Mouse (Mus musculus) midbrain, embryonic 12.5 days (tissue): ENCODE data around the gene Tctn1. TPM values are rescaled to one million over a fixed set of nuclear protein-coding genes. Genes with fewer than 3 reads are reported as not detected.

Source experiments
- ATAC-seq: fragments of 200-750 bp; cut with Nextera tagmentation; 2 replicates; pipeline ENCODE4 v1.8.0; 2017; ENCODE audit warnings: low read depth, moderate TSS enrichment, moderate library complexity; ENCODE audit not compliant: low FRiP score
- H3K27ac ChIP-seq: fragments of 300-500 bp; sonication (generic); replicated peaks from 2 replicates; pipeline ENCODE4 v1.5.1; 2016; ENCODE audit warnings: mild to moderate bottlenecking
- H3K27me3 ChIP-seq: fragments of 300-500 bp; sonication (generic); 2 replicates; pipeline ENCODE4 v1.6.1; 2016; ENCODE audit warnings: mild to moderate bottlenecking
- H3K36me3 ChIP-seq: fragments of 300-500 bp; sonication (generic); 2 replicates; pipeline ENCODE4 v1.6.1; 2016
- H3K4me1 ChIP-seq: fragments of 300-500 bp; sonication (generic); 2 replicates; pipeline ENCODE4 v1.6.1; 2016
- H3K4me2 ChIP-seq: fragments of 300-500 bp; sonication (generic); replicated peaks from 2 replicates; pipeline ENCODE4 v1.6.1; 2016; ENCODE audit warnings: mild to moderate bottlenecking, moderate library complexity
- H3K4me3 ChIP-seq: fragments of 300-500 bp; sonication (generic); 2 replicates; pipeline ENCODE4 v1.5.1; 2016; ENCODE audit warnings: mild to moderate bottlenecking
- H3K9ac ChIP-seq: fragments of 300-500 bp; sonication (generic); replicated peaks from 2 replicates; pipeline ENCODE4 v1.6.1; 2016; ENCODE audit warnings: mild to moderate bottlenecking, moderate library complexity
- H3K9me3 ChIP-seq: fragments of 300-500 bp; sonication (generic); 2 replicates; pipeline ENCODE4 v1.6.1; 2016; ENCODE audit warnings: mild to moderate bottlenecking
- WGBS: fragments of 180-500 bp; shearing (Covaris S2); methylation state at CpG from one replicate; pipeline ENCODE4 v1.1.7; 2016; 5-methylcytosine and 5-hydroxymethylcytosine counted together
- polyA plus RNA-seq: library from polyadenylated mRNA; unstranded; fragments of >200 nt; fragmentation: Nextera tagmentation; extraction: Ambion mirVana; gene quantifications from 2 replicates; pipeline ENCODE4 v1.2.1, GENCODE M21; 2016

Gene Tctn1
- 7.2 and 8.1 TPM in 2 replicates for polyA plus RNA-seq

- 2% methylated on average over 49 of the region's 49 CpGs for WGBS
- peak within 1 kb of the TSS; percentile 78 for H3K4me2 ChIP-seq
- peak within 1 kb of the TSS; percentile 86 for H3K9ac ChIP-seq
- peak within 1 kb of the TSS; percentile 85 for H3K4me3 ChIP-seq
- peaks cover 27% of the 10 kb centered on the region for H3K4me1 ChIP-seq
- H3K27me3 ChIP-seq, result no peaks in the 10 kb centered on the region
- H3K36me3 ChIP-seq, result peaks cover 10% of the 10 kb centered on the region
- peak within 1 kb of the TSS; percentile 67 for H3K27ac ChIP-seq
- no peaks in the 10 kb centered on the region for H3K9me3 ChIP-seq
- peak; percentile 96 for ATAC-seq
These were observed at the start of gene Tctn1 for GRCm38 (mm10) chr5:122263933-122264905. Tctn1 (minus strand) TSS chr5:122264460.

GRCm38 (mm10) chr5:122312942-122313684 is 48.9 kb upstream of the Tctn1 start:
- ATAC-seq, result no peak
- 91% methylated on average over 17 of the region's 17 CpGs for WGBS
- H3K4me2 ChIP-seq, result no peak overlapping the region
- no peaks in the 10 kb centered on the region for H3K27me3 ChIP-seq
- no peak overlapping the region for H3K4me3 ChIP-seq
- no peaks in the 10 kb centered on the region for H3K4me1 ChIP-seq
- H3K9me3 ChIP-seq, result no peaks in the 10 kb centered on the region
- H3K9ac ChIP-seq, result no peak overlapping the region
- no peak overlapping the region for H3K27ac ChIP-seq
- peaks cover 44% of the 10 kb centered on the region for H3K36me3 ChIP-seq

- no peaks in the 10 kb centered on the region for H3K9me3 ChIP-seq
- WGBS, result 83% methylated on average over 4 of the region's 4 CpGs
- H3K4me1 ChIP-seq, result no peaks in the 10 kb centered on the region
- no peak overlapping the region for H3K4me3 ChIP-seq
- no peak for ATAC-seq
- H3K4me2 ChIP-seq, result no peak overlapping the region
- no peak overlapping the region for H3K9ac ChIP-seq
- H3K36me3 ChIP-seq, result peaks cover 44% of the 10 kb centered on the region
- H3K27ac ChIP-seq, result 0 out of 2 replicates have a peak overlapping the region, but pooled peaks have one; percentile 39
- no peaks in the 10 kb centered on the region for H3K27me3 ChIP-seq
These were observed 48.1 kb upstream of the Tctn1 start for GRCm38 (mm10) chr5:122312346-122312745.

DNA sequence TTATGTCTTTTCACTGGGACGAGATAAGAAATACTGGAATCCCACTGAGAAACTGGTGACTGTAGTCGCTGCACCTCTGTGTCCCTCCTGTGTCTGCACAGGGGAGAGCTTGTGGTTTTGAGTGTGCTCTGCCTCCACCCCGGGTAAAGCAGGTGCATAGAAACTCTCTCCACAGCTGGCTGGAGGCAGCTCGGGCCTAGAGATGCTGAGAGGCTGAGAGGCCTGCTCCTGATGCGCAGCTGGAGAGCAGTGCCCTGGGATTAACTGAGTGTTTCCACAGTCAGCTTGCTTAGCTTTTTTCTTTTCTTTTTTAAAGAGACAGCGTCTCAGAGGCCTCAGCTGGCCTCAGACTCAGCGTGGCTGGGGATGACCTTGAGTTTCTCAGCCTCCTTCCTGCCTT is 47.4 kb upstream of the Tctn1 start:
- peaks cover 44% of the 10 kb centered on the region for H3K36me3 ChIP-seq
- no peaks in the 10 kb centered on the region for H3K9me3 ChIP-seq
- no peaks in the 10 kb centered on the region for H3K4me1 ChIP-seq
- H3K9ac ChIP-seq, result no peak overlapping the region; the same call in 1 of the 2 replicates
- H3K4me3 ChIP-seq, result no peak overlapping the region
- no peak overlapping the region for H3K4me2 ChIP-seq
- no peaks in the 10 kb centered on the region for H3K27me3 ChIP-seq
- ATAC-seq, result no peak
- H3K27ac ChIP-seq, result peak overlapping the region; percentile 39; the same call in 1 of the 2 replicates
- WGBS, result 52% methylated on average over 7 of the region's 7 CpGs

DNA sequence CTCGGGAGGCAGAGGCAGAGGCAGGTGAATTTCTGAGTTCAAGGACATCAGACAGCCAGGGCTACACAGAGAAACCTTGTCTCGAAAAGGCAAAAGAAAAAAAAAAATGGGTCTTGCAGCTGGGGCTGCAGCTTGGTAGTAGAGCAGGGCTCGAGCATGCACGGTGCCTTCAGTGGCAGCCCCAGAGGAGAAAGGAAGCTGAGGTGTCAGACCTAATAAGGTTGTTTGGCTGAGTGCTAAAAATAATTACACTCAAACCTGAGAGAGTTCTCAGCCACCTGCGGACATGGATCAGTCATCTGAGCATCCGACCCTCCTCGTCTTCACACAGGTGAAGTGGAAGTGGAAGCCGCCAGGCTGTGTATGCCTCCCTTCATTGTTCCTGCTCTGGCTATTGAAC is 46.4 kb upstream of the Tctn1 start:
- H3K27me3 ChIP-seq, result no peaks in the 10 kb centered on the region
- peaks cover 44% of the 10 kb centered on the region for H3K36me3 ChIP-seq
- no peaks in the 10 kb centered on the region for H3K9me3 ChIP-seq
- no peak overlapping the region for H3K4me2 ChIP-seq
- no peaks in the 10 kb centered on the region for H3K4me1 ChIP-seq
- no peak overlapping the region for H3K4me3 ChIP-seq
- no peak overlapping the region for H3K27ac ChIP-seq
- 90% methylated on average over 8 of the region's 8 CpGs for WGBS
- no peak for ATAC-seq
- no peak overlapping the region for H3K9ac ChIP-seq

DNA sequence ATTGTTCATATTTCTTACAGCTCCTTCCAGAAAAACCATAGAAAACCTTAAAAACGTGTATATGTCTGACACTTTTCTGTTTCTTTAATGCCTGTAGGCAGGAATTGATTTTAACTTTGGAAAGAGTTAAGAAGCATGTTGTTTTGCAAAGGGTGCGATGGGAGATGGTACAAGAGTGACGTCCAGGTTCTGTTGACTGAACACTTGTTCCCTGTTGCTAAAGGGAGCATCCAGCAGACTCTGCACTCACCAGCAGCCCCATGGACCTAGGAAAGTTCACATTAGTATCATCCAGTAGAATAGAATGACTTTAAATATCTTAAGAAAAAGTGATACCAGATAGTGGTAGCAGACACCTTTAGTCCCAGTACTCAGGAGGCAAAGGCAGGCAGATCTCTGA is 42.3 kb upstream of the Tctn1 start:
- H3K27me3 ChIP-seq, result no peaks in the 10 kb centered on the region
- no peak overlapping the region for H3K4me3 ChIP-seq
- no peaks in the 10 kb centered on the region for H3K9me3 ChIP-seq
- no peak overlapping the region for H3K27ac ChIP-seq
- no peak overlapping the region for H3K4me2 ChIP-seq
- no peak for ATAC-seq
- peaks cover 10% of the 10 kb centered on the region; the same call in 1 of the 2 replicates for H3K36me3 ChIP-seq
- no peak overlapping the region for H3K9ac ChIP-seq
- peaks cover 7% of the 10 kb centered on the region; the same call in 1 of the 2 replicates for H3K4me1 ChIP-seq
- 90% methylated on average over 3 of the region's 3 CpGs for WGBS

DNA sequence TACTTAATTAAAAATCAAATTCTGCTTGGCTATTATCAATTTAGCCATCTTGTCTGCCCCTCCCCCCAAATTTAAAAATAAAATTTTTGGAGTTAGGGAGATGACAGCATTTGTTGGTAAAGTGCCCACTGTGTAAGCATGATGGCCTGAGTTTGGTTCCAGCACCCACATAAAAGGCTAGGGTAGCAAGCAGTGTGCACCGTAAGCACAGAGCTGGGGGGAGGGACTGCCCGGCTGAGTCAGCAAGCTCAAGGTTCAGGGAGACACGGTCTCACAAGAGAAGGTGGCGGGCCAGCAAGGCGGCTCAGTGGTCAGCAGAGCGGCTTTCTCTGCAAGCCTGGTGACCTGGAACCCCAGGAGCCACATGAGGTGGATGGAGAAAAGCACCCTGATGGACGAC is 41.2 kb upstream of the Tctn1 start:
- H3K9ac ChIP-seq, result no peak overlapping the region
- H3K27ac ChIP-seq, result no peak overlapping the region
- peaks cover 5% of the 10 kb centered on the region; the same call in 1 of the 2 replicates for H3K36me3 ChIP-seq
- no peak overlapping the region for H3K4me3 ChIP-seq
- no peak overlapping the region for H3K4me2 ChIP-seq
- no peaks in the 10 kb centered on the region for H3K9me3 ChIP-seq
- peaks cover 7% of the 10 kb centered on the region; the same call in 1 of the 2 replicates for H3K4me1 ChIP-seq
- H3K27me3 ChIP-seq, result no peaks in the 10 kb centered on the region
- WGBS, result 91% methylated on average over 7 of the region's 7 CpGs
- no peak for ATAC-seq

GRCm38 (mm10) chr5:122304541-122304940 is 40.3 kb upstream of the Tctn1 start:
- no peak for ATAC-seq

DNA sequence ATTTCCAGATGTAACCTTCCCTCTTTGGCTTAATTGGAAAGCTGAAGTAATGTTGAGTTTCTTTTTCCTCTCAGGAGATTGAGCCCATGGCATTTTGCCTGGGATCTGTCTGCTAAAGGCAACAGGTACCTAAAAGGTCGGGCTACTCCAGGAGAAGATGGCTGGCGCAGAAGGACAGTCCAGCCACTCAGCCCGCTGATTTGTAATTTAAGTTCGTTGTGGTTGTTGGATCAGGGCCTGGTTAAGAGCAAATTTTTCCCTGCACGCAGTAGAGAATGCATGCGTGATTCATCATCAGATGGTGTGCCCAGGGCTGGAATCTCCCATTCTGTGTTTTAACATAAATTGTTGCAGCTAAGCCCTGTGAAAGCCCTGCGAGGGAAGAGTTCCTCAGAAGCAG is 39.7 kb upstream of the Tctn1 start:
- Histone ChIP-seq H3K4me3 (no peak overlapping the region), H3K4me2 (no peak overlapping the region), H3K27ac (no peak overlapping the region), H3K9ac (no peak overlapping the region), H3K27me3 (no peaks in the 10 kb centered on the region), H3K36me3 (no peaks in the 10 kb centered on the region), H3K4me1 (peaks cover 7% of the 10 kb centered on the region; the same call in 1 of the 2 replicates), H3K9me3 (no peaks in the 10 kb centered on the region)
- 93% methylated on average over 7 of the region's 7 CpGs for WGBS
- no peak for ATAC-seq

More at GRCm38 (mm10) chr5:122304541-122304940, 40.3 kb upstream of the Tctn1 start:
- WGBS, result 96% methylated on average over 6 of the region's 6 CpGs
- peaks cover 3% of the 10 kb centered on the region; the same call in 1 of the 2 replicates for H3K36me3 ChIP-seq
- H3K9me3 ChIP-seq, result no peaks in the 10 kb centered on the region
- no peak overlapping the region for H3K4me3 ChIP-seq
- H3K27me3 ChIP-seq, result no peaks in the 10 kb centered on the region
- H3K9ac ChIP-seq, result no peak overlapping the region
- H3K4me2 ChIP-seq, result no peak overlapping the region
- peaks cover 7% of the 10 kb centered on the region; the same call in 1 of the 2 replicates for H3K4me1 ChIP-seq
- H3K27ac ChIP-seq, result no peak overlapping the region

GRCm38 (mm10) chr5:122302810-122303745 is 38.8 kb upstream of the Tctn1 start:
- no peak overlapping the region for H3K27ac ChIP-seq
- H3K4me2 ChIP-seq, result no peak overlapping the region
- no peak for ATAC-seq
- no peak overlapping the region for H3K4me3 ChIP-seq
- no peaks in the 10 kb centered on the region for H3K9me3 ChIP-seq
- peaks cover 7% of the 10 kb centered on the region; the same call in 1 of the 2 replicates for H3K4me1 ChIP-seq
- H3K27me3 ChIP-seq, result no peaks in the 10 kb centered on the region
- 73% methylated on average over 17 of the region's 17 CpGs for WGBS
- H3K9ac ChIP-seq, result no peak overlapping the region
- no peaks in the 10 kb centered on the region for H3K36me3 ChIP-seq

- Histone ChIP-seq H3K4me3 (no peak overlapping the region), H3K9ac (no peak overlapping the region), H3K9me3 (no peaks in the 10 kb centered on the region), H3K4me2 (no peak overlapping the region), H3K36me3 (no peaks in the 10 kb centered on the region; the same call in 1 of the 2 replicates), H3K27me3 (no peaks in the 10 kb centered on the region), H3K27ac (no peak overlapping the region), H3K4me1 (peaks cover 13% of the 10 kb centered on the region)
- no peak for ATAC-seq
- 91% methylated on average over 6 of the region's 6 CpGs for WGBS
These were observed 35.8 kb upstream of the Tctn1 start for GRCm38 (mm10) chr5:122300071-122300518.
